Mouse (Mus musculus) cerebellum, adult 2 months (tissue): ENCODE measurements around the gene Dhrs2.

ENCODE experiments used
- CTCF ChIP-seq: fragments of 200-500 bp; IDR thresholded peaks from 2 replicates; pipeline ENCODE4 v1.5.1; 2011; ENCODE audit warnings: low read depth, mild to moderate bottlenecking, control low read depth, low read length, moderate library complexity, borderline replicate concordance; ENCODE audit not compliant: insufficient read depth
- POLR2A ChIP-seq: fragments of 200-500 bp; IDR thresholded peaks from 2 replicates; pipeline ENCODE4 v1.6.1; 2011; ENCODE audit warnings: low read length, control low read depth, borderline replicate concordance; ENCODE audit not compliant: insufficient read depth

GRCm38 (mm10) chr14:55274810-55275209, 53.0 kb downstream of the Dhrs2 start:
- no peak for TF ChIP-seq POLR2A
- no peak for TF ChIP-seq CTCF
